Mouse (Mus musculus) retina, embryonic 14.5 days (tissue): Measurements from ENCODE around the gene Arf6.

Source experiments
- DNase-seq: peaks from one replicate; pipeline ENCODE4 v3.0.0-alpha.2; 2015; ENCODE audit warnings: low spot score

Gene Arf6

GRCm38 (mm10) chr12:69413303-69413702 lies 41.4 kb downstream of the Arf6 start:
- DNase-seq: no peak

- DNase-seq: no peak
Observed at GRCm38 (mm10) chr12:69414826-69415572, 43.0 kb downstream of the Arf6 start.

- DNase-seq: no peak
Observed at GRCm38 (mm10) chr12:69416793-69417192, 44.8 kb downstream of the Arf6 start.

- no peak for DNase-seq
Observed at GRCm38 (mm10) chr12:69417701-69418291, 45.8 kb downstream of the Arf6 start.

GRCm38 (mm10) chr12:69418606-69419005 lies 46.7 kb downstream of the Arf6 start:
- no peak for DNase-seq

GRCm38 (mm10) chr12:69419017-69419605 lies 47.2 kb downstream of the Arf6 start:
- DNase-seq: no peak

GRCm38 (mm10) chr12:69419606-69420005 lies 47.7 kb downstream of the Arf6 start:
- no peak for DNase-seq

GRCm38 (mm10) chr12:69420716-69421115 lies 48.8 kb downstream of the Arf6 start:
- DNase-seq: no peak

- no peak for DNase-seq
Observed at GRCm38 (mm10) chr12:69422827-69423537, 51.0 kb downstream of the Arf6 start.
